Mouse (Mus musculus): Measurements from ENCODE around the gene Gabarapl1.
A peak's percentile ranks its signal among the peaks of the same experiment; 100 is the strongest.

Gabarapl1 gene

DNA sequence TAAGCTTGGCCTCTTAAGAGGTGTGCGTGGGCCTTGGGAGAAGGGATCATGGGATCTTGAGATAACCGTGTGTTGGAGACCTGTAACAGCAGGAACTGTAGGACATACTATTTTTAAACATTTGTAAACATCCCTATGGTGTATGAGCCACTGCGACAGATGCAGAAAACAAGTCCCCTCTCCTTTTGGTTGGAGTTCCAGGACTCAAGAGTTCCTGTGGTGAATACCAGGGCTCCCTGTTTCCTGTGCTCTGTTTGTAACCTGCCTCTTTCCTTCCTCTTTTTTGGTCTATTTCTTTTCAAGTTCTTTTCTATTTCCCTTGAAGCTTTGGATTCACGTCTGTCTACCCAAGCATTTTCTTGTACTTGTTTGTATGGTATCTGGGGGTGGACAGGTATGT is 2.8 kb downstream of the Gabarapl1 start:
- no peak for DNase-seq (ENCODE audit: low read depth, low spot score)

GRCm38 (mm10) chr6:129538555-129538954 is 5.6 kb downstream of the Gabarapl1 start:
- DNase-seq (ENCODE audit: low read depth, low spot score), result no peak

GRCm38 (mm10) chr6:129541931-129542330 is 9.0 kb downstream of the Gabarapl1 start:
- no peak for DNase-seq (ENCODE audit: low read depth, low spot score)

DNA sequence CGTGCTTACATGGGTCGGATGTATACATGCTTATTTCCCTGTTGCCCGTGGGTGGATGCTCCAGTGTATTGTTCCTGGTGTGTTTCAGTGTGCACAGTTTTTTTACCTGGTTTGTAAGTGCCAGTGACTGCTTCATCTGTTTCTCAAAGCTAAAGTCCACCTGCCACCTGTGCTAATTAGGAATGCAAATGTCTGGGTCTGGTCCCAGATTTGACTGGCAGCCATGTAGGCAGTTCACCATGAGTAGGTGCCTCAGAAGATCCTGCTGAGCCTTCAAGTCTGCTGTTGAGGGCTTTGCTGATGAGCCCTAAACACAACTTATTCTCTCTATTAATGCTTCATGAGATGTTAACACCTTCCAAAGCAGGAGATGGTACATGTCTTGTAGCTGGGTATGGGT is 9.6 kb downstream of the Gabarapl1 start:
- DNase-seq (ENCODE audit: low read depth, low spot score), result no peak

- peak; percentile 70 for DNase-seq (ENCODE audit: low read depth, low spot score)
These were observed 11.0 kb downstream of the Gabarapl1 start for GRCm38 (mm10) chr6:129543709-129544606.

DNA sequence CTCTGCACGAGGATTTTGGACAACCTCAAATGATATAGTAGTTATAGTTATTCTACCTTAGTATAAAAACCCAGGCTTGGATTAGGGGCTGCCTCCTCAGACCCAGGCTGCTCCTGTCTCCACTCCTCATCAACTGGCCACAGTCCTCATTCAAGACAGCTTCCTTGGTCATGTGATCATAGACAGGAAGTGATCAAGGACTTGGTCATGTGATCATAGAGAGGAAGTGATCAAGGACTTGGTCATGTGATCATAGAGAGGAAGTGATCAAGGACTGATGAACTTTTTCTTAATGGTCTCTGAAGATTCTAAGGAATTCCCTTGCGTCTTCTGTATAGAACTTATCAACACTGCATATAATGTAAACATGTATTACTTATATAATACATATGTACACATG is 14.3 kb downstream of the Gabarapl1 start:
- no peak for DNase-seq (ENCODE audit: low read depth, low spot score)

DNA sequence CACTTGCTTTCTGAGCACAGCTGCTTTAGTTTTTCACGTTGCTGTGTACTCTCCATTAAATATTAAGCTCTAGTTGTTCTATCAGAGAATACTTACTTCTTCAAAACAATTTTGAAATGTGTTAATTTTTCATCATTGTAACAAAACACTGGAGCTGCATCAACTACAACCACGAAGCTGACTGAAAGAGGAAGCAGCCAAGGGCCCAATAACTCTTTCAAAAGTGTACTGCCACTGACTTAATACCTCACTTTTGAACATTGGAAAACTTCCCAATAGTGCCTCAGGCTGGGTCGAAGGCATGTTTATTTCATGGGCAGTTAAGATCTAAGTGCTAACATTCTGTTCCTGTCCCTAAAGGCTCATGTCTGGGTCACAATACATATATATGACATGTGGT is 15.0 kb downstream of the Gabarapl1 start:
- DNase-seq (ENCODE audit: low read depth, low spot score), result no peak

GRCm38 (mm10) chr6:129557298-129558023 is 24.5 kb downstream of the Gabarapl1 start:
- DNase-seq (ENCODE audit: low read depth, low spot score), result no peak

- DNase-seq (ENCODE audit: low read depth, low spot score), result peak; percentile 77
These were observed 26.1 kb downstream of the Gabarapl1 start for GRCm38 (mm10) chr6:129558946-129559640.

DNA sequence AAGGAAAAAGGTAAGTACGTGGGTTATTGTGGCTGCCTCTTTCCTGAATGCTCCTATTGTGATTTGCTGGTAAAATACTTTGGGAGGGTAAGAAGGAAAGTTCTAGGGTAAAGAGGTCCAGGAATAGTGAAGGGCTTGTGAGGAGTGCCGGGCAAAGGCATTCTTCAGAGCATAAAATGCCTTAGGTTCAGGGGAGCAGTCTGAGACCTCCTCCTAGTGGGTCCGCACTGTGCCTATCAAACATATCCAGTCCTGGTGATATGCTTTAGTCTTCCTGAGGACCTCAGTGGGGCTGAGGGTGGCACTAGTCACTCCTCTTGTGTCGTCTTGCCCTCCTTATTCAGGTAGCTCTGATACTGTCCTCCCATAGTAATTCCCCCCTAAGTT is 26.7 kb downstream of the Gabarapl1 start:
- no peak for DNase-seq (ENCODE audit: low read depth, low spot score)

DNA sequence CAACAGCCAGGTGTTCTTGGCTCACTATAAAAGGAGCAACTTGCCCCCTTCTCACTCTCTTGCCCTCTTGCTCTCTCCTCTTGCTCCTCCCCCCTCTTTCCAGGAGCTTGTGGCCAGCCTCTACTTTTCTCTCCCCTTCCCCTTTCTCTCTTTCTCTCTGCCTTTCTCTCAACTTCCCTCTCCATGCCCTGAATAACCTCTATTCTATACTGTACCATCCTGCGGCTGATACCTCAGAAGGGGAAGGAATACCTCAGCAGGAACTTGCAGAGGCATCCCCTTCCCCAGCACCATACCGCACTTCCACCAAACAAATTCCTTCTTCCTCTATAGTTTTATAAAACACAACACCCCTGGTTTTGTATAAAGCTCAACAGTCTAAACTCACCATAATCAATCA is 32.3 kb downstream of the Gabarapl1 start:
- DNase-seq (ENCODE audit: low read depth, low spot score), result no peak

GRCm38 (mm10) chr6:129575315-129575714 is 42.4 kb downstream of the Gabarapl1 start:
- no peak for DNase-seq (ENCODE audit: low read depth, low spot score)

- no peak for DNase-seq (ENCODE audit: low read depth, low spot score)
These were observed 44.6 kb downstream of the Gabarapl1 start, which contains the start of gene Klre1 for GRCm38 (mm10) chr6:129577605-129578004. Gene Klre1, plus strand, starts transcription at chr6:129577905.

DNA sequence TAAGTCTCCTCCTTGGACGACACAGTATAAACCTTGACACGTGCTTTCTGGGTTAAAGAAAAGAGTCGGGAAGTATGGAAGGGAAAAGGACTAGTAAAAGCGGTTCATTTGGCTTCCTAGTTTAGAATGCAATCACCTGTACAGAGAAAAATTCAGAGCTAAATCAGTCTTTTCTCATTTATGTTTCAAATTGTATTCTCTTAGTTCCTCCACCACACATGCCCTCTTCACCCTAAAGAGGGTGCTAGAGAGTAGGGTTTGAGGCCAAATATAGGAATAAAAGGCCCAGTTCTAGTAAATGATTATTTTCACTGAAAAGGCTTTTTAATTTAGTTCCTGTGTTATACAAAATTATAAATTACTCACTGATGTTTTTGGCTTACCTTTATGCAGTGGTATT is 48.3 kb downstream of the Gabarapl1 start:
- no peak for DNase-seq (ENCODE audit: low read depth, low spot score)

GRCm38 (mm10) chr6:129581896-129582295 is 48.9 kb downstream of the Gabarapl1 start:
- no peak for DNase-seq (ENCODE audit: low read depth, low spot score)

DNA sequence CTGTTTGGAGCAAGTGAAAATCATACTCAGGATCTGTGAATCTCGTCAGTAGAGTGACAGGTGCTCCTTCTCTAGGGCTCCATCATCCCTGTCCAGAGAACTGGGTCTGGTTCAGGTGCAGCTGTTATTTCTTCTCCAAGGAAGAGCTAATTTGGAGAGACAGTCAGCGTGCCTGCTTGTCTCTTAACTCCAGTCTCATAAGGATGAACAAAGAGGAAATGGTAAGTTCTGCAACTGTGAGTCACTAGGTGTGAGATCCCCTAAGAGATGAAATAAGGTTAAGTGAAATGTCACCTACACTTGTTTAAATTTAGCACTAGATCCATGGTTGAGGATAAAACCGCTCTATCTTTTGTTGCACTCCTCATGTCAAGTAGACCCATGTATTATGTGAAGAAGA is 50.1 kb downstream of the Gabarapl1 start:
- no peak for DNase-seq (ENCODE audit: low read depth, low spot score)

- DNase-seq (ENCODE audit: low read depth, low spot score), result no peak
These were observed 58.5 kb downstream of the Gabarapl1 start, which contains the start of gene Klrd1 for GRCm38 (mm10) chr6:129591508-129591907. Gene Klrd1, plus strand, starts transcription at chr6:129591782.
